In the genomic region with DNA sequence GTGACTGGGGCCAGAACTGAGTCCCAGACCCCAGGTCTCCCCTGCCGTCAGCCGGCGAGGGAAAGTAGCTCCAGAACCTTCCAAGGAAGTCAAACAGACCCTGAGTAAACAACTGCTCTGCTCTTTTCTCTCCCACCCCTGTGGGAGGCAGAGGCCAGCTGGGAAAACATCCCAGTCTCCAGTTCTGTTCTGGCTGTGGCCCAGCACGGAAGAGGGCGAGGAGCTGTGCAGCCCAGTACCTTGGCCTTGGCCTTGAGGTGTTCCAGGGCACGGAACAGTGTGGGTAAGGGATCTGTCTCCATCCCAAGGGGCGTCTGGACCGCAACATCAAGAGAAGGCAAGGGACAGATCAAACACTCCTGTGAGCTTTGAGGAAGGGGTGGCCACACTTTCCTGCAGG, we compare ENCODE assay signal across 9 mouse cellular contexts. TPM values are rescaled to one million over a fixed set of nuclear protein-coding genes. Genes with fewer than 3 reads are reported as not detected.
DNase-seq lines count a peak whose midpoint lies in the region; ATAC-seq lines count a peak whose summit lies in the region.
"Had no signal": no experiment of that assay in that cellular context is flagged by ENCODE, and none has a peak within 500 bp of the region (broad histone marks: within the 10 kb centered on the region; RNA-seq: fewer than 3 reads in every experiment).

No protein-coding gene starts in this region.

- no peaks in the 10 kb centered on the region for H3K36me3 ChIP-seq in kidney, embryonic 15.5 days
- H3K36me3 ChIP-seq in heart, embryonic 10.5 days = no peaks in the 10 kb centered on the region
- H3K36me3 ChIP-seq in kidney, embryonic 16.5 days (ENCODE audit: insufficient read depth, low read length) = no peaks in the 10 kb centered on the region

- H3K4me1 ChIP-seq in kidney, embryonic 15.5 days = peaks cover 33% of the 10 kb centered on the region
- peaks cover 12% of the 10 kb centered on the region for H3K4me1 ChIP-seq in heart, embryonic 10.5 days
- peaks cover 26% of the 10 kb centered on the region for H3K4me1 ChIP-seq in kidney, embryonic 16.5 days (ENCODE audit: insufficient read depth, low read length)

- intact Hi-C loops in left cerebral cortex, postnatal 4 days (cut with DNase I) = no loop called here

- 21% methylated on average over 8 of the region's 8 CpGs for WGBS in kidney, embryonic 15.5 days
- WGBS in heart, embryonic 10.5 days = 57% methylated on average over 8 of the region's 8 CpGs
- WGBS in kidney, embryonic 16.5 days = 16% methylated on average over 8 of the region's 8 CpGs

- no peak for DNase-seq in kidney, adult 9 months
- peak; percentile 74 for DNase-seq in heart, embryonic 10.5 days (ENCODE audit: low spot score)
- DNase-seq in ovary, postnatal 14 days (ENCODE audit: low spot score) = peak; percentile 73
- no peak for DNase-seq in left cerebral cortex, postnatal 4 days
- no peak for DNase-seq in frontal cortex, adult 2 months (ENCODE audit: extremely low spot score in 1 of 2, low spot score in 1 of 2)
- DNase-seq in layer of hippocampus, adult 11-12 months (ENCODE audit: low spot score) = no peak

- H3K4me3 ChIP-seq in kidney, embryonic 15.5 days (replicated peaks) = no peak overlapping the region
- no peak overlapping the region for H3K4me3 ChIP-seq in heart, embryonic 10.5 days
- no peak overlapping the region for H3K4me3 ChIP-seq in kidney, embryonic 16.5 days (ENCODE audit: low read length)

- H3K9me3 ChIP-seq in kidney, embryonic 15.5 days (replicated peaks) = no peaks in the 10 kb centered on the region
- no peaks in the 10 kb centered on the region for H3K9me3 ChIP-seq in heart, embryonic 10.5 days
- no peaks in the 10 kb centered on the region for H3K9me3 ChIP-seq in kidney, embryonic 16.5 days (ENCODE audit: low read length)

- H3K27ac ChIP-seq in kidney, embryonic 15.5 days = peak overlapping the region; percentile 65; the same call in 1 of the 2 replicates
- H3K27ac ChIP-seq in heart, embryonic 10.5 days = peak overlapping the region; percentile 38; the same call in 1 of the 2 replicates
- H3K27ac ChIP-seq in kidney, embryonic 16.5 days (ENCODE audit: low read length) = peak overlapping the region; percentile 13; the same call in 1 of the 2 replicates

- no peak for ATAC-seq in kidney, embryonic 15.5 days (replicated peaks; ENCODE audit: low FRiP score)
- ATAC-seq in kidney, embryonic 16.5 days (ENCODE audit: low FRiP score, low TSS enrichment) = peak; percentile 28; the same call in 1 of the 2 replicates

- H3K4me2 ChIP-seq in kidney, embryonic 15.5 days = no peak overlapping the region
- no peak overlapping the region for H3K4me2 ChIP-seq in kidney, embryonic 16.5 days (replicated peaks; ENCODE audit: low read depth, low read length)

- no peak overlapping the region for H3K9ac ChIP-seq in kidney, embryonic 15.5 days
- no peak overlapping the region for H3K9ac ChIP-seq in kidney, embryonic 16.5 days (replicated peaks; ENCODE audit: low read length)

- no peaks in the 10 kb centered on the region for H3K27me3 ChIP-seq in kidney, embryonic 15.5 days
- H3K27me3 ChIP-seq in heart, embryonic 10.5 days (ENCODE audit: insufficient read depth, poor library complexity, severe bottlenecking) = peaks cover 5% of the 10 kb centered on the region; the same call in 1 of the 2 replicates
- no peaks in the 10 kb centered on the region for H3K27me3 ChIP-seq in kidney, embryonic 16.5 days (ENCODE audit: insufficient read depth, low read length)

RNA-seq across cellular contexts. Expression of gene Slc7a5, which starts 14.6 kb away (rescaled TPM):
- 16.7 and 19.3 TPM in 2 replicates for polyA plus RNA-seq in kidney, embryonic 15.5 days (2015; fragmentation: Nextera tagmentation; extraction: Ambion mirVana)
- 18.7 and 20.9 TPM in 2 replicates for polyA plus RNA-seq in heart, embryonic 10.5 days (2016; fragmentation: Nextera tagmentation; extraction: Ambion mirVana)
- 15.1 and 17.0 TPM in 2 replicates for polyA plus RNA-seq in kidney, embryonic 16.5 days (2015; fragmentation: Nextera tagmentation; extraction: Ambion mirVana)
- 100 to 1,000 TPM; 150 to 153 TPM for total RNA-seq in left cerebral cortex, postnatal 4 days (2021)
- polyA plus RNA-seq in frontal cortex, adult 2 months (2012; rRNA removed) = 63.7 and 70.1 TPM in 2 replicates

RNA-seq across cellular contexts. Expression of gene Car5a, which starts 22.6 kb away (rescaled TPM):
- polyA plus RNA-seq in kidney, embryonic 15.5 days (2015; fragmentation: Nextera tagmentation; extraction: Ambion mirVana) = 0.40 TPM in 1 of 2 replicates, not detected in the other
- not detected in 2 replicates for polyA plus RNA-seq in heart, embryonic 10.5 days (2016; fragmentation: Nextera tagmentation; extraction: Ambion mirVana)
- not detected in 2 replicates for polyA plus RNA-seq in kidney, embryonic 16.5 days (2015; fragmentation: Nextera tagmentation; extraction: Ambion mirVana)
- total RNA-seq in left cerebral cortex, postnatal 4 days (2021) = under 1 TPM in 1 of 2 experiments, not detected in 1; 0.48 TPM
- 0.34 and 0.40 TPM in 2 replicates for polyA plus RNA-seq in frontal cortex, adult 2 months (2012; rRNA removed)
- total RNA-seq: monocyte, adult 5-6 weeks had no signal

RNA-seq across cellular contexts. Expression of gene Banp, which starts 27.4 kb away (rescaled TPM):
- polyA plus RNA-seq in kidney, embryonic 15.5 days (2015; fragmentation: Nextera tagmentation; extraction: Ambion mirVana) = 41.2 and 43.3 TPM in 2 replicates
- polyA plus RNA-seq in heart, embryonic 10.5 days (2016; fragmentation: Nextera tagmentation; extraction: Ambion mirVana) = 35.8 and 58.5 TPM in 2 replicates
- 50.7 TPM in 2 replicates for polyA plus RNA-seq in kidney, embryonic 16.5 days (2015; fragmentation: Nextera tagmentation; extraction: Ambion mirVana)
- 10 to 100 TPM; 30.2 to 30.7 TPM for total RNA-seq in left cerebral cortex, postnatal 4 days (2021)
- 69.6 and 81.2 TPM in 2 replicates for polyA plus RNA-seq in frontal cortex, adult 2 months (2012; rRNA removed)

Comparison
In these comparisons a context has a peak if more than half of its experiments do, and no peak if none do; other contexts are left out.
1. H3K27ac ChIP-seq: peak in every context shown above with its lines; median percentile 65 in kidney, embryonic 15.5 days; 38 in heart, embryonic 10.5 days; 13 in kidney, embryonic 16.5 days.
2. DNase-seq: peak in heart, embryonic 10.5 days (single experiment) and ovary, postnatal 14 days (single experiment); none in kidney, adult 9 months (single experiment), left cerebral cortex, postnatal 4 days (single experiment), frontal cortex, adult 2 months (0 of 2) and layer of hippocampus, adult 11-12 months (single experiment).